Mouse (Mus musculus) CH12.LX (cell line): ENCODE measurements around the gene Pdzd9. TPM values are rescaled to one million over a fixed set of nuclear protein-coding genes. Genes with fewer than 3 reads are reported as not detected.

ENCODE experiments used
- DNase-seq: peaks from one replicate; pipeline ENCODE4 v3.0.0-alpha.2; 2013; ENCODE audit errors: extremely low read depth
- H3K27ac ChIP-seq: 2 replicates; pipeline ENCODE4 v1.5.1; 2012; ENCODE audit warnings: low read depth, mild to moderate bottlenecking, control low read depth, moderate library complexity; ENCODE audit not compliant: insufficient read depth
- H3K27me3 ChIP-seq: replicated peaks from 2 replicates; pipeline ENCODE3; 2012; ENCODE audit warnings: inconsistent platforms
- H3K36me3 ChIP-seq, 2 experiments: replicated peaks in 1 of 2; 2 replicates each; pipeline versions ENCODE3 to v1.6.1; 2012; ENCODE audit warnings: inconsistent platforms in 1 of 2, low read length in 1 of 2, mild to moderate bottlenecking in 1 of 2, mixed read lengths in 1 of 2, moderate library complexity in 1 of 2; ENCODE audit not compliant: control insufficient read depth in 1 of 2, insufficient read depth in 1 of 2
- H3K4me1 ChIP-seq, 2 experiments: 2 replicates each; pipeline ENCODE4 v1.6.1; 2012; ENCODE audit warnings: inconsistent platforms in 1 of 2, moderate library complexity in 1 of 2; ENCODE audit not compliant: insufficient read depth in 2 of 2, control insufficient read depth in 1 of 2
- H3K4me2 ChIP-seq: 2 replicates; pipeline ENCODE4 v1.6.1; 2012; ENCODE audit warnings: low read depth, mild to moderate bottlenecking, control low read depth; ENCODE audit not compliant: poor library complexity, insufficient read depth, severe bottlenecking
- H3K4me3 ChIP-seq, 3 experiments: fragments of 150-350 bp in 1 of 3; sonication (generic) in 1 of 3; replicated peaks in 1 of 3; 2 replicates each; pipeline versions ENCODE3 to v1.5.1; 2011 to 2012; ENCODE audit warnings: low read depth in 2 of 3, low read length in 2 of 3, mild to moderate bottlenecking in 2 of 3, moderate library complexity in 2 of 3, control low read depth in 1 of 3, improper control_type of control experiment in 1 of 3, inconsistent platforms in 1 of 3, mixed read lengths in 1 of 3; ENCODE audit not compliant: poor library complexity in 1 of 3
- H3K79me2 ChIP-seq: replicated peaks from 2 replicates; pipeline ENCODE4 v1.6.1; 2012; ENCODE audit warnings: mild to moderate bottlenecking, moderate library complexity; ENCODE audit not compliant: control insufficient read depth, poor library complexity, insufficient read depth, severe bottlenecking; ENCODE audit errors: extremely low read depth
- H3K9ac ChIP-seq: 2 replicates; pipeline ENCODE4 v1.6.1; 2012; ENCODE audit warnings: low read depth, mild to moderate bottlenecking, control low read depth, moderate library complexity; ENCODE audit not compliant: insufficient read depth
- H3K9me3 ChIP-seq: replicated peaks from 2 replicates; pipeline ENCODE3; 2012; ENCODE audit warnings: low read length, inconsistent platforms, mixed read lengths
- BHLHE40 ChIP-seq: IDR thresholded peaks from 2 replicates; pipeline ENCODE4 v1.6.1; 2011; ENCODE audit warnings: mild to moderate bottlenecking, low read depth, low read length, improper control_type of control experiment
- CHD1 ChIP-seq: IDR thresholded peaks from 2 replicates; pipeline ENCODE4 v1.6.1; 2012; ENCODE audit warnings: low read depth, low read length, improper control_type of control experiment, inconsistent platforms
- CHD2 ChIP-seq: IDR thresholded peaks from 2 replicates; pipeline ENCODE4 v1.6.1; 2011; ENCODE audit warnings: low read length, improper control_type of control experiment
- E2F4 ChIP-seq: IDR thresholded peaks from 2 replicates; pipeline ENCODE4 v1.6.1; 2011; ENCODE audit warnings: low read depth, low read length, improper control_type of control experiment; ENCODE audit not compliant: insufficient replicate concordance
- ELF1 ChIP-seq: IDR thresholded peaks from 2 replicates; pipeline ENCODE4 v1.6.1; 2014; ENCODE audit warnings: low read depth, mild to moderate bottlenecking, inconsistent platforms, low read length, improper control_type of control experiment
- EP300 ChIP-seq: IDR thresholded peaks from 2 replicates; pipeline ENCODE4 v1.6.1; 2011; ENCODE audit warnings: low read length, improper control_type of control experiment
- GABPA ChIP-seq: IDR thresholded peaks from 2 replicates; pipeline ENCODE4 v1.6.1; 2012; ENCODE audit warnings: low read depth, low read length, improper control_type of control experiment, inconsistent platforms; ENCODE audit not compliant: insufficient replicate concordance
- HCFC1 ChIP-seq: IDR thresholded peaks from 2 replicates; pipeline ENCODE4 v1.6.1; 2012; ENCODE audit warnings: low read depth, mild to moderate bottlenecking, inconsistent platforms, low read length, improper control_type of control experiment
- IRF4 ChIP-seq: IDR thresholded peaks from 2 replicates; pipeline ENCODE4 v1.6.1; 2014; ENCODE audit warnings: low read depth, mild to moderate bottlenecking, inconsistent platforms, low read length, improper control_type of control experiment
- JUND ChIP-seq: conservative IDR thresholded peaks from 2 replicates; pipeline ENCODE4 v1.6.1; 2011; ENCODE audit warnings: low read depth, low read length, improper control_type of control experiment
- KAT2A ChIP-seq: IDR thresholded peaks from 2 replicates; pipeline ENCODE4 v1.6.1; 2012; ENCODE audit warnings: low read length, improper control_type of control experiment, inconsistent platforms; ENCODE audit not compliant: insufficient replicate concordance
- MAZ ChIP-seq: IDR thresholded peaks from 2 replicates; pipeline ENCODE4 v1.6.1; 2012; ENCODE audit warnings: low read depth, mild to moderate bottlenecking, inconsistent platforms, low read length, improper control_type of control experiment, moderate library complexity
- NELFE ChIP-seq: IDR thresholded peaks from 2 replicates; pipeline ENCODE4 v1.6.1; 2011; ENCODE audit warnings: low read depth, low read length, improper control_type of control experiment
- POLR2A ChIP-seq: IDR thresholded peaks from 2 replicates; pipeline ENCODE4 v1.6.1; 2011; ENCODE audit warnings: low read depth, mild to moderate bottlenecking, improper control_type of control experiment, low read length
- POLR2AphosphoS2 ChIP-seq: IDR thresholded peaks from 2 replicates; pipeline ENCODE4 v1.6.1; 2011; ENCODE audit warnings: low read depth, low read length, improper control_type of control experiment
- RAD21 ChIP-seq: IDR thresholded peaks from 2 replicates; pipeline ENCODE4 v1.6.1; 2011; ENCODE audit warnings: low read depth, mild to moderate bottlenecking, low read length, improper control_type of control experiment, moderate library complexity
- RCOR1 ChIP-seq: conservative IDR thresholded peaks from 2 replicates; pipeline ENCODE4 v1.6.1; 2012; ENCODE audit warnings: low read depth, mild to moderate bottlenecking, inconsistent platforms, low read length, improper control_type of control experiment
- SIN3A ChIP-seq: IDR thresholded peaks from 2 replicates; pipeline ENCODE4 v1.6.1; 2012; ENCODE audit warnings: low read length, improper control_type of control experiment, inconsistent platforms
- TCF12 ChIP-seq: IDR thresholded peaks from 2 replicates; pipeline ENCODE4 v1.6.1; 2014; ENCODE audit warnings: low read depth, mild to moderate bottlenecking, inconsistent platforms, low read length, improper control_type of control experiment
- UBTF ChIP-seq: IDR thresholded peaks from 2 replicates; pipeline ENCODE4 v1.6.1; 2012; ENCODE audit warnings: low read depth, mild to moderate bottlenecking, inconsistent platforms, low read length, improper control_type of control experiment, moderate library complexity
- ZMIZ1 ChIP-seq: IDR thresholded peaks from 2 replicates; pipeline ENCODE4 v1.6.1; 2012; ENCODE audit warnings: low read depth, mild to moderate bottlenecking, inconsistent platforms, low read length, improper control_type of control experiment
- ZNF384 ChIP-seq: IDR thresholded peaks from 2 replicates; pipeline ENCODE4 v1.6.1; 2012; ENCODE audit warnings: low read depth, low read length, improper control_type of control experiment, inconsistent platforms
- dilution Hi-C: fragments of 300-500 bp; cut with MboI; formaldehyde crosslinking; loops from 2 replicates; pipeline ENCODE4 v1.14.3; 2020; ENCODE audit warnings: low sequenced_read_pairs; ENCODE audit not compliant: extremely low pct_unique_long_range_greater_than_20kb, extremely low pct_ligation_motif_present
- in situ Hi-C: fragments of 300-500 bp; cut with MboI; formaldehyde crosslinking; loops from 3 replicates; pipeline ENCODE4 v1.14.3; 2019; ENCODE audit warnings: low sequenced_read_pairs, low pct_ligation_motif_present, low pct_unique_long_range_greater_than_20kb, mixed read lengths
- polyA plus RNA-seq: library from polyadenylated mRNA; unstranded; fragments of >175 nt; gene quantifications from 2 replicates; pipeline ENCODE4 v1.2.1, GENCODE M21; 2012; ENCODE audit warnings: low read depth; ENCODE audit not compliant: insufficient read length
- total RNA-seq, 2 experiments: library from RNA; depleted of rRNA; stranded (reverse); fragments of 300-350 nt in 1 of 2; fragments of >200 nt in 1 of 2; gene quantifications; 2 replicates each; pipeline ENCODE4 v1.2.3; 2012 to 2014

The Pdzd9 gene
- total and polyA plus RNA-seq, 3 experiments = 0.39 to 0.51 TPM; not detected in 1

DNA sequence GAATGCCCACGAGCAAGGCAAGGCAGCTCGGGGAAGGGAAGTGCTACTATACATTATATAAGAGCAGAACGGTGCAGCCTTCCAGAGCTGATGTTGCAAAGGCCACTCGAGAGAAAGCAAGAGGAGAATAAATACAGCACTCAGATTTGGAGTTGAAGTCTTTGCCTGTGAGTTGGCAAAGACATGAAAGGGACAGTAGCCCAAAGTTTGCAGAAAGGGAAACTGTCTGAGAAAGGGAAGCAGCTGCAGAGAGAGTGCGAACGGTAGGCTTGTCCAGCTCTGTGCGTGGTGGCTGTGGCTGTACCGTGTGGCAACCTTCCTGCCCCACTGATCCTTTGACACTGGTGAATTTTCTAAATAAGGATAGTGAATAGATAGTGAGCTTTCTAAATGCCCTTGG, 8.9 kb upstream of the Pdzd9 start:
- Histone ChIP-seq H3K27ac (no peak overlapping the region), H3K4me2 (peak overlapping the region; percentile 97), H3K4me1 (peaks cover 9 to 28% of the 10 kb centered on the region in 2 experiments; a peak in 3 of 4 replicates), H3K36me3 (peaks cover 0 to 14% of the 10 kb centered on the region in 2 experiments), H3K4me3 (peak overlapping the region; percentile 15 to 88 (median 82)), H3K9me3 (no peaks in the 10 kb centered on the region), H3K9ac (peak overlapping the region; percentile 90; the same call in 1 of the 2 replicates), H3K79me2 (peaks cover 24% of the 10 kb centered on the region), H3K27me3 (no peaks in the 10 kb centered on the region)
- in situ Hi-C loops = no loop called here
- no peak for DNase-seq
- dilution Hi-C loops = no loop called here
- TF ChIP-seq MAZ (no peak), ZMIZ1 (no peak), HCFC1 (no peak), EP300 (no peak), TCF12 (no peak), BHLHE40 (no peak), POLR2AphosphoS2 (no peak), CHD2 (no peak)

DNA sequence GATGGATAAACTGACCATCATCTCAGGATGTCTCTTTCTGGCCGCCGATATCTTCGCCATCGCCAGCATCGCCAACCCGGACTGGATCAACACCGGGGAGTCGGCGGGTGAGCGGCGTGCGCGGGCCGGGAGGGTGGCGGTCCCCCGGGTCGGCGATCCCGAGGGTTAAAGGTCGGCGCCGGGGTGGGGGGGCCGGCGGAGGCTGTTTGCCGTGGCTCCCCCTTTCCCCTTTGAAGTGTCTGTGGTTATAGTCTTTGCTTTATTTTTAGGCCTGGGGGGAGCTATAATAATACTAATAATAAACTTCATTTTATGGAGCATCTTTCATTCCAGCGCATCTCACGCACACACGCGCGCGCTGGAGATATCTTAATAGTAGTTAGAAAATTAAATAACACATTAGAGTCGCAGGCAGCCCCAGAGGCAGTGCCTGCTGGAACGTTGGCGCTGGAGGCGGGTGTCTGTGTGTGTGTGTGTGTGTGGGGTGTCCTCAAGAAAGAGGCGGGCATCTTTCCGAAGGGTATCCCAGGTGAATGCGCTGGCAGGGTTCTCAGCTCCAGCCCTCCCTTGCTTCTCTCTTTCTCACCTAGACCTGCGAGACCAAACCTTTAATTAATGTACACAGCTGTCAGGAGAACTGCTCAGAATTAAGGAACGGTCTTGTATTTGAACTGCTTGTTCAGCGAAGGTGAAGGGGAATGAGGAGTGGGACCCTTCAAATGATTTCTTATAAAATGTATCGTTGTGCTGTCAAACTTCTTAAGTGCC, 7.8 kb upstream of the Pdzd9 start:
- H3K27me3 ChIP-seq = no peaks in the 10 kb centered on the region
- H3K4me1 ChIP-seq = peaks cover 9 to 28% of the 10 kb centered on the region in 2 experiments; a peak in 3 of 4 replicates
- H3K4me3 ChIP-seq = peak overlapping the region; percentile 65 to 88 (median 82)
- no peak for DNase-seq
- peak overlapping the region; percentile 90 for H3K9ac ChIP-seq
- peaks cover 0 to 14% of the 10 kb centered on the region in 2 experiments for H3K36me3 ChIP-seq
- dilution Hi-C loops (no loop called here), in situ Hi-C loops (no loop called here)
- H3K4me2 ChIP-seq = peak overlapping the region; percentile 97
- peaks cover 24% of the 10 kb centered on the region for H3K79me2 ChIP-seq
- H3K9me3 ChIP-seq = no peaks in the 10 kb centered on the region
- H3K27ac ChIP-seq = no peak overlapping the region
- TF ChIP-seq UBTF (no peak), SIN3A (peak; percentile 56; the same call in 1 of the 2 replicates)

DNA sequence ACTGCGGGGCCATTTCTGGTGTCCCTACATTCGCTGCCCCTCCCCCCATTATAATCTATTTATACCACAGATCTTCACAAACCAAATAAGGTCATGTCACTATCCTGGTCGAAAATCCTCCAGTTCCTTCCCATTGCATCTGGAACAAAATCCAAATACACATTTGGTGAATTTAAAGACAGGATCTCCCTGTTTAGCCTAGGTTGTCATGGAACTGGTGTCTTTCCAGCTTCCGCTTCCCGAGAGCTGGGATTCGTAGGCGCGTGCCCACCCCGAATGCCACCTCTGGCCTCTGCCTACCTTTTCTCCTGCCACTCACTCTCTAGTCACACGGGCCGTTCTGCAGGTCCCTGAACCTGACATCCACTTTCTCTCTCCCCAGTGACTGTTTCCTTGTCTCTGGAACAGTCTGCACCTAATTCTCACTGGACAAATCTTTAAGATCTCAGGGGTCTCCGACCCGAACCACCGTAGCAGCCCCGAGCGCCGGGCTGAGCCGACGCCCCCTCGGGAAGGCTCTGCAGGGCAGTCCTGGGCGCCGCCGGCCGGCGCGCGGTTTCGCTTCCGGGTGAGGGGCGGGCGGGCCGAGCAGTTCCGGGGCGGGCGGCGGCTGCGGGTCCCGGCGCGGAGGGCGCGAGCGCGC, 7.0 kb upstream of the Pdzd9 start, which contains the start of gene Mosmo:
Gene Mosmo, plus strand, starts transcription at position 618 of the 643 bp plus-strand sequence.
- Histone ChIP-seq H3K27ac (no peak within 1 kb of the TSS), H3K79me2 (peaks cover 24% of the 10 kb centered on the region), H3K9me3 (no peaks in the 10 kb centered on the region), H3K4me1 (peaks cover 9 to 28% of the 10 kb centered on the region in 2 experiments; a peak in 3 of 4 replicates), H3K4me2 (peak within 1 kb of the TSS; percentile 97), H3K9ac (peak within 1 kb of the TSS; percentile 90), H3K4me3 (peak within 1 kb of the TSS; percentile 79 to 88 (median 82)), H3K36me3 (peaks cover 0 to 10% of the 10 kb centered on the region in 2 experiments), H3K27me3 (no peaks in the 10 kb centered on the region)
- DNase-seq = peak; percentile 51
- dilution Hi-C loops = no loop called here
- in situ Hi-C loops = no loop called here
- peak; percentile 68 for TF ChIP-seq ELF1
- 0 out of 2 replicates have a peak, but pooled peaks have one; percentile 40 for TF ChIP-seq SIN3A
- peak; percentile 11; the same call in 1 of the 2 replicates for TF ChIP-seq BHLHE40
- peak; percentile 28; the same call in 1 of the 2 replicates for TF ChIP-seq NELFE
- TF ChIP-seq CHD1 = no peak
- TF ChIP-seq CHD2 = peak; percentile 49
- no peak for TF ChIP-seq RAD21
- TF ChIP-seq ZNF384 = no peak
- peak; percentile 27; the same call in 1 of the 2 replicates for TF ChIP-seq KAT2A
- TF ChIP-seq GABPA = no peak
- TF ChIP-seq POLR2A = peak; percentile 67
- no peak for TF ChIP-seq POLR2AphosphoS2
- no peak for TF ChIP-seq JUND
- TF ChIP-seq IRF4 = 0 out of 2 replicates have a peak, but pooled peaks have one; percentile 25
- TF ChIP-seq RCOR1 = no peak
- TF ChIP-seq E2F4 = no peak
